17 mouse cellular contexts compared by ENCODE assay signal in genomic region chr9:117926700-117927465, GRCm38 (mm10).
DNase-seq lines count a peak whose midpoint lies in the region; ATAC-seq lines count a peak whose summit lies in the region.
"Had no signal": no experiment of that assay in that cellular context is flagged by ENCODE, and none has a peak within 500 bp of the region (broad histone marks: within the 10 kb centered on the region; RNA-seq: fewer than 3 reads in every experiment).

No protein-coding gene starts in this region.

- no peaks in the 10 kb centered on the region for H3K36me3 ChIP-seq in megakaryocyte, embryonic 14.5 days (replicated peaks; ENCODE audit: low read length)
- no peaks in the 10 kb centered on the region for H3K36me3 ChIP-seq in midbrain, embryonic 15.5 days (replicated peaks)
- H3K36me3 ChIP-seq: forebrain, embryonic 12.5 days; lung, embryonic 15.5 days had no signal

- peak overlapping the region; percentile 87 for H3K4me3 ChIP-seq in megakaryocyte, embryonic 14.5 days (replicated peaks)
- H3K4me3 ChIP-seq in midbrain, embryonic 15.5 days: no peak overlapping the region
- H3K4me3 ChIP-seq: forebrain, embryonic 12.5 days; lung, embryonic 15.5 days had no signal

- H3K4me2 ChIP-seq in midbrain, embryonic 15.5 days: no peak overlapping the region
- H3K4me2 ChIP-seq: forebrain, embryonic 12.5 days; lung, embryonic 15.5 days had no signal

- no peak overlapping the region for H3K27ac ChIP-seq in midbrain, embryonic 15.5 days
- H3K27ac ChIP-seq: forebrain, embryonic 12.5 days; lung, embryonic 15.5 days had no signal

- no peak for ATAC-seq in midbrain, embryonic 15.5 days (replicated peaks)
- ATAC-seq: intestine, postnatal 0 days had no signal

- H3K4me1 ChIP-seq in megakaryocyte, embryonic 14.5 days: peaks cover 70% of the 10 kb centered on the region
- 0 out of 2 replicates have a peak, but pooled peaks cover 3% of the 10 kb centered on the region for H3K4me1 ChIP-seq in midbrain, embryonic 15.5 days
- H3K4me1 ChIP-seq: forebrain, embryonic 12.5 days; lung, embryonic 15.5 days had no signal

- H3K9ac ChIP-seq in midbrain, embryonic 15.5 days: no peak overlapping the region
- H3K9ac ChIP-seq: forebrain, embryonic 12.5 days; lung, embryonic 15.5 days had no signal

- no peaks in the 10 kb centered on the region for H3K27me3 ChIP-seq in megakaryocyte, embryonic 14.5 days (replicated peaks)
- H3K27me3 ChIP-seq in midbrain, embryonic 15.5 days (replicated peaks): no peaks in the 10 kb centered on the region
- H3K27me3 ChIP-seq: forebrain, embryonic 12.5 days; lung, embryonic 15.5 days had no signal

- 83% methylated on average over 5 of the region's 5 CpGs for WGBS in midbrain, embryonic 15.5 days

- peak; percentile 72 for DNase-seq in 3T3-L1 (ENCODE audit: low read depth, low spot score)
- DNase-seq in B cell, adult 2 months: peak; percentile 5 to 25
- DNase-seq in c-Kit-positive CD71-negative TER-119-negative erythroid progenitor cells, embryonic 14.5 days (ENCODE audit: low read depth): peak; percentile 44
- no peak for DNase-seq in heart, adult 9 months (ENCODE audit: low spot score in 2 of 2)
- DNase-seq in layer of hippocampus, postnatal 14 days (ENCODE audit: low spot score in 2 of 2): no peak
- no peak for DNase-seq in adrenal gland, postnatal 14 days
- DNase-seq: adrenal gland, postnatal 25 days; cerebellum, adult 11-12 months; heart, postnatal 10 days; left cerebral cortex, postnatal 4 days; midbrain, embryonic 14.5 days; spleen, adult 18-20 months had no signal

- H3K9me3 ChIP-seq in megakaryocyte, embryonic 14.5 days: no peaks in the 10 kb centered on the region
- no peaks in the 10 kb centered on the region for H3K9me3 ChIP-seq in midbrain, embryonic 15.5 days
- H3K9me3 ChIP-seq: forebrain, embryonic 12.5 days; lung, embryonic 15.5 days had no signal

Comparison
In these comparisons a context has a peak if more than half of its experiments do, and no peak if none do; other contexts are left out.
1. DNase-seq: peak in 3T3-L1 (single experiment), B cell, adult 2 months (2 of 2) and c-Kit-positive CD71-negative TER-119-negative erythroid progenitor cells, embryonic 14.5 days (single experiment); none in heart, adult 9 months (0 of 2), layer of hippocampus, postnatal 14 days (0 of 2) and adrenal gland, postnatal 14 days (single experiment).